Mouse (Mus musculus) adrenal gland, postnatal 10 days (tissue): Measurements from ENCODE around the gene H13. TPM values are rescaled to one million over a fixed set of nuclear protein-coding genes. Genes with fewer than 3 reads are reported as not detected.

Experiments
- DNase-seq: peaks from one replicate; pipeline ENCODE4 v3.0.0; 2021; ENCODE audit warnings: mixed read lengths
- long read RNA-seq, 2 experiments: library from polyadenylated mRNA; stranded (forward); transcript quantifications; one replicate each; pipeline ENCODE4 v2.0.0; 2021
- total RNA-seq, 2 experiments: library from RNA; stranded (reverse); gene quantifications; 2 replicates each; pipeline ENCODE4 v1.2.3; 2021

The H13 gene
- 100 to 1,000 TPM; 105 to 125 TPM for total RNA-seq
- long read RNA-seq, experiment 1, full-length matches to known transcripts = 276 of 361 reads
- long read RNA-seq, experiment 1, partial matches to known transcripts = 58 of 361 reads
- long read RNA-seq, experiment 1, other reads (novel, unspliced or antisense) = 27 of 361 reads
- long read RNA-seq, experiment 2, full-length matches to known transcripts = 154 of 173 reads
- long read RNA-seq, experiment 2, partial matches to known transcripts = 12 of 173 reads
- long read RNA-seq, experiment 2, other reads (novel, unspliced or antisense) = 7 of 173 reads

DNA sequence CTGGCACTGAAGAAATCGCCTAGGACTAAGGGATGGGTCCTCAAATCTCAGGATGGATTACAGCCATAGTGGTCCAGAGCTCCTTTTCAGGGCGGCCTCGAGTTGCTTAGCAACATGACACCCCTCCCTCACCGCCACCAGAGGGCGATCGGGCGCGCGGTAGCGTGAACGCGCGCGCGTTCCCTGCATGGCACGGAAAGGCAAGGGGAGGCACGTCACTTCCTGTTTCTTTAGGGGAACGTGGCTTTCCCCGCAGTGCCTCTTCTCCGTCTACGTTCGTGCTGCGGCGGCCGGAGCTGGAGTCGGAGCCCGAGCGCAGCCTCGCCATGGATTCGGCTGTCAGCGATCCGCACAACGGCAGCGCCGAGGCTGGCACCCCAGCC lies at the start of gene H13:
H13 (plus strand) TSS at position 206 of the 383 bp plus-strand sequence.
- peak; percentile 95 for DNase-seq

DNA sequence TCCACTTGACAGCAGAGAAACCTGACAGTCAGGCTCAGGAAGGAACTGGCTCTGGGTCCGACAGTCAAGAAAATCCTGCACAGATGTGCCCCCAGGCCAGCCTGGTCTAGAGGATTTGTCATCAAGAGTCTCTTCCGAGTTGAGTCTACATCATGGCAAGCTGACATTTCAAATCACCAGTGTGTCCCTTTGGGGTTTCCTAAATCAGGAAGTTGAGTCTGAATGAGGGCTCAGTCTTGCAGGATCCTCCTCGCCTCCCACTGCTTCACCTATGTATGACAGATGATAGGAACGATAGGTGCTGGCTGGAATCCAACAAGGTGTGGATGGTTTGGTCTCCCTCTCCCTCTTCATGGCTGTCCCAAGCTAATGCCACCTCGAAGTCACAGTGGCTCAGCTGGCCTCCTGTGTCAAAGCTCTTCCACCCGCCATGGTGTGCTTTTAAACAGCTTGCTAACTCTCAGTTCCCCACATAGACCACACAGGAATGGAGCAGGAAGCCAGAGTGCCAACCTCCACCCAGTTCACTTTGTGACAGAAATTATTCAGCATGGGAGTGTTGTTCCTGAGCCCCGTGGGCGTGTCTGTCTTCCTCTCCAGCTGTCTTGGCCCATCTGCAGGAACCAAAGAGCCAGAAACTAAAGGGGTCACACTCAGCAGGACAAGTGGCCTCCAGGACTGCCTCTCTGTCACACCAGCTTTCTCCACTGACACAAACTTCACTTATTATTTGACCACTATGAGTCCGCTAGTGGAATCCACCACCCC lies 48.7 kb upstream of the H13 start:
- DNase-seq = no peak

DNA sequence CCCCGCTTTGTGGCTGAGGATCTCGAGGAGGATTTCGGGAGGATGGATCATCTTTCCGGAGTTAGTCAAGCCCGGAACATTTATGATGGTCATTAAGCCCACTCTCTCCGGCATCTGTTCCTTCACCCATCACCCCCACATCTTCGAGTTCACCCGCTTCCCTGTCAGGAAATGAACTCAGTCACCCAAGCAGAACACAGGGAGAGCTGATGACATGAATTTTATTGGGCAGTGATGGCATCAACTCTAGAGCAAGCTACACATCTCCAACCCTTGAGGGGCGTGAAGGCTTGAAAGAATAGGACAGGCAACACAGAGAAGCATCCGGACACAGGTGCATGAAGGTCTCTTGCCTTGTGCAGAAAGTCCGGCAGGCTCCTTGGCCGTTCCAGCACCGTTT lies 47.1 kb upstream of the H13 start:
- DNase-seq = no peak

DNA sequence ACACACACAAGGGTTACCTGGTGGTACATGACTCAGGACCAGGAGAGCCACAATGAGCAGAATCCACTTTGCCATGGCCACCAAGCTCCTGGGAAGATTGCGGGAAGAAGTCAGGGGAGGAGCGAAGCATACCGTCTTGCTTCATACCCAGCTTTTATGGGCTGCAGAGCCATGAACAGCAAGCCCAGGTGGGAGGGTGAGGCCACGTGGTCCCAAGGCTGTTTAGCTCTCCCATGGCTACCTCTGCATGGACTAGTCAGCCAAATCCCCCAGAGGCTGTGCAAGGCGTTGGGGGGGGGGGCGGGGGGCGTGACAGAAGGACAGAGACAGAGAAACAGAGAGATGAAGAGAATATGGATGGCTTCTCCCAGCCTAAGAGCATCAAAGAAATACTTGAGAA lies 46.3 kb upstream of the H13 start, which contains the start of gene Defb25:
Defb25 (minus strand) TSS at position 101 of the 400 bp plus-strand sequence.
- no peak for DNase-seq

DNA sequence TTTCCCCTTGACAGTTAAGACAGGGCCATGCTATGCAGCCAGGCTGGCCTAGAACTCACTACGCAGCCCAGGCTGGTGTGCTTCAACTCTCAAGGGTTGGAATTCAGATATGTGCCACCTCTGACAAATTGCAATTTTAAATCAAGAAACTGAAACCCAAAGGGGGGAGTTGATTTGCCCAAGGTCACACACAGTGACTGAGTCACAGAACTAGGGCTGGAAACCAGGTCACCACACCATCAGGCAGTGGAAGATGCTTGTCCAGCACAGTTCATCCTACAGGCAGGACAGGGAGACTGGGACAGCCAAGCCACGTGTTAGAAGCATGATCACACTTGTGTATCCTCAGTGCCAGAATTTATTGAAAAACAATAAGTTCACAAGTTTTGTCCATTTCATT lies 44.7 kb upstream of the H13 start:
- DNase-seq = peak; percentile 30

DNA sequence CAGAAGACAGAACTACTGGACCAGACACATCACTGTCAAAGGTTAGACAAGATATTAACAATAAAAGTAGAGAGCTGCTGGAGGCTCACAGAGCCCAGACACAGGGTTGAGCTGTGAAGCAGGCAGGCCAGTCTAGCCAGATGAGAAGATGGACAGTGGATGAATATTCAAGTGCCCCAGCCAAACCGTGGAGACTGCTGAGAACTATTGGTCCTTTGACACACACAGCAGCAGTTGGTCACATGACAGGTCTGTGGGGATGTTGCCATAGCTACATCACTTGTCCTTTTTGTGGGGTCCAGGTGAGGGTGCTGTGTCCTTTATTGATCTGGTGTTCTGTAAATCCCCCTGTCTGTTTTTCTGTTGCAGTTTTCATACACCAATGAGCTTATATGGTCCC lies 44.0 kb upstream of the H13 start:
- DNase-seq = no peak

DNA sequence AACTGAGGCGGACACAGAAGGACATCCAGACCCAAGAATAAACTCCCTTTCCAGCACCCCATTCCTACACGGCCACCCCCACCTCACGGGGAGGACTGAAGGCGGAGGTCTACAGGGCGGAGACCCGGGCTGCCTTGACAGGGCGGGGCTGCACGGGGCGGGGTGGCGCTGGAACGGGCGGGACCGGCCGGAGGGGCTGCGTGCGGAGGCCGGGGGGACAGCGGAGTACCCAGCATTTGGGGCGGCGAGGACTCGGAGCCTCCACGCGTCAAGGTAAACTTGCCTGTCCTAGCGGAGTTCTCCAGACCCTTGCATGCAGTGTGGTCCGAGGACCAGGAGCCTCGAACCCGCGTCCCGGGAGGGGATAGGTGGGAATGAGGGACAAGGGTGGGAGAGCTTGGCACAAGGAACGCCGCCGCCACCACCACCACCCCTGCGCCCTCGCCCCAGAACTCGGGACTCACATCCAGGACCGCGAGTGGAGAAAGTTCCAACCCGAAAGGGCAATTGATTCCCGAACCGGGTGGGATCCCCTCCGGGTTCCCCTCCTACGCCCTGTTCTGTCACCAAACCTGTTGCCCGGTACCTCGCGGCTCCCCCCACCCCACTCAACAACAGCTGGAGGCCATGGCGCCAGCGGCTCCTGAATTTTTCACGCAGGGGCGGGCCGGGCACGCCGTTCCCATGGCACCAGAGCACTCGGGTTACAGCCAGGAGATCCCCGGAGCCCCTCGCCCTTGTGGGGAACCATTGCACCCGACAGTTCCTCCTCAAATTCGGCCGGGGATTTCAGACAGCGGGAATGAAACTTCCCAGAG lies 42.3 kb upstream of the H13 start, which contains the start of gene Rem1:
Rem1 (plus strand) TSS at position 178 of the 818 bp plus-strand sequence.
- peak; percentile 48 for DNase-seq

DNA sequence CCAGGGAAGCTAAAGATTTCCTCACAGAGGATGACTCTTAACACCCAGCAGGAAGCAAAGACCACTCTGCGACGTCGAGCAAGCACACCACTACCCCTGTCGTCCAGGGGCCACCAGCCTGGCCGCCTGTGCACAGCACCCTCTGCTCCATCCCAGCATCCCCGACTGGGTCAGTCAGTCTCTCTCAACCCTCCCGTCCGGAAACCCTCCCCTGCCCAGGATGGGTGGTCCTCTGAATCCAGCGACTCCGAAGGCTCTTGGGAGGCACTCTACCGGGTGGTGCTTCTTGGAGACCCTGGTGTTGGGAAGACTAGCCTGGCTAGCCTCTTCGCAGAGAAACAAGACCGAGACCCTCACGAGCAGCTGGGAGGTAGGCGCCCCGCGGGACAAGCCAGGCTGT lies 41.2 kb upstream of the H13 start:
- DNase-seq = no peak

DNA sequence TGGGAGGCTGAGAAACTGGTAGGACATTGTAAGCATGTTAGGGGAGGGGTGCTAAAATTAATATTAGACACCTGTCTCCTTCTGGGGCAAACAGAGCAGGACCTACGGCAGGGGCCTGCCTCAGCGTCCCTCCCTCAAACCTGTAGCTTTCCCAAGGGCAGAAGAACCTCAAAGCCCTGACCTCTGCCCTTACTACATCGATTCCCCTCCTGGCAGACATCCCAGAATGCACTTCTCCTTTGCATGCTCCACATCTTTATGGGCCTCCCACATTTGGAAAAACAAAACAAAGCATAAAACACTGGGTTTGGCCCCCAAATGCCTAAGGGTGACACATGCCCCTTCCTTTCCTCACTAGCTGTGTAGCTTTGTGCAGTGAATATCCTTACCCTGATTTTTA lies 40.0 kb upstream of the H13 start:
- no peak for DNase-seq

DNA sequence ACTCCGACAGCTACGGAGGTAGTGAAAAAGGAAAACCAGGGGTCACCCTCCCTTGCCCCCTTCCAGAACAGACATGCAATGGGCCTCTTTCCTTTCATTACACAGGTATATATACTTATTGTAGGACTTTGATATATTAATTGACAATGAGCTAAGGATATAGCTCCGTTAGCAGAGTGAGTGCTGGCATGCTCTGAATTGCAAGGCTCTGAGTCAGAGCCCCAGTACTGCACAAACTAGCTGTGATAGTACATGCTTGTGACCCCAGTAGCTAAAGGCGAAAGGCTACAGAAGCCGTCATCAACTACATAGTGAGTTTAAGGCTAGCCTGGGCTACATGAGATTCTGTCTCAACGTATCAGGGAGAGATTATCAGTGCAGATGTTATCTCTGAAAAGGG lies 39.4 kb upstream of the H13 start:
- no peak for DNase-seq

DNA sequence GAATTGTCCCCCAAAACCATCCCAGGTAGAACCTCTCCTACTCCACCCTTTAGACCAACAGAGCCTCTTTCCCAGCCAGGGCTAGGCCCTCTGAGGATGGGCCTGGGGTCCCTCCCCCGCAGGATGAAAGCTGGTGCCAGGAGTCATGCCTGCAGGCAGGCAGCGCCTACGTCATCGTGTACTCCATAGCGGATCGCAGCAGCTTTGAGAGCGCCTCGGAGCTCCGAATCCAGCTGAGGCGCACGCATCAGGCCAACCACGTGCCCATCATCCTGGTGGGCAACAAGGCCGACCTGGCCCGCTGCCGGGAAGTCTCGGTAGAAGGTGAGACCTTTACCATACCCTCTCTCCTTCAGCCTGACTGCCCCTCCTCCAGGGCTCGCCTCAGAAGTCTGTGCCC lies 35.9 kb upstream of the H13 start:
- peak; percentile 17 for DNase-seq

DNA sequence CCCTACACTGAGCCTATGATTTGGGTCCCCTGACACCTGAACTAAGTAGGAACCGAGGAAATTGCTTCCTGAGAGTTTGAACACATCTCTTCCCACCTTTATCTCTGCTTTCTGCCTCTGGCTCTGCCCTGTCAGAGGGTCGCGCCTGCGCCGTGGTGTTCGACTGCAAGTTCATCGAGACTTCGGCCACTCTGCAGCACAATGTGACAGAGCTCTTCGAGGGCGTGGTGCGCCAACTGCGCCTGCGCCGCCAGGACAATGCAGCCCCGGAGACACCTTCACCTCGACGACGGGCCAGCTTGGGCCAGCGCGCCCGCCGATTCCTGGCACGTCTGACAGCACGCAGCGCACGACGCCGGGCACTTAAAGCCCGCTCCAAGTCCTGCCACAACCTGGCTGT lies 35.0 kb upstream of the H13 start:
- DNase-seq = no peak

DNA sequence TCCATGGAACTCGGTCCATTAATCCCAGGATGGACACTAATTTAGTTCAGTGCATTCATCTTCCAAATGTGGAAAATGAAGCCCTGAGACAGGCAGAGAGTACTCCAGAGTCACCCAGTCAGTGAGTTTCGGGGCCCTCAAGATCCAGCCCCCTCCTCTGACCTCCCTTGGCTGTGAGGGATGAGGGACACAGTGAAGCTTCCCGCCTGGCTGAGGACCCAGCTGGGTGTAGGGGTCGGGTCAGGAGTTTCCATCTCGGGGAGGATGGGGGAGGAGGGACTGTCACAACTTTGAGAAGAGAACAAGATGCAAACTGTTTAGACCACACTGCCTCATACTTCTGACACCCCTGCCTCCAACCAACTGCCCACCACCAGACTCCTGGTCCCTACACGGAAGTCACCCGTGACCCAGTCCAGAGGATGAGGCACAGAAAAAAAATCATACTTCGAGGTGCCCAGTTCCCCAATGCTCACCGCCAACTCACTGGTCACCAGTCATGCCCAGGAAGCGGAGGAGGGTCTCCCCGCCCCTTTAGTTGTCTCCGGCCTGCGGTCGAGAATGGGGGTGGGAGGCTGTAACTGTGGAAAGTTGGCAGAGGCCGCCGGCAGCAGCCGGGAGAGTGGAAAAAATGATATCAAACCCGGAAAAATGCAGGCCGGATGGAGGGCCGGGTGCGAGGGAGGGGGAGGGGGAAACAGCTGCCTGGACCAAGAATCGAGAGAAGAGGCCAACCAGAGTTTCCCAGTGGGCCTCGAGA lies 32.8 kb upstream of the H13 start:
- DNase-seq = peak; percentile 57

DNA sequence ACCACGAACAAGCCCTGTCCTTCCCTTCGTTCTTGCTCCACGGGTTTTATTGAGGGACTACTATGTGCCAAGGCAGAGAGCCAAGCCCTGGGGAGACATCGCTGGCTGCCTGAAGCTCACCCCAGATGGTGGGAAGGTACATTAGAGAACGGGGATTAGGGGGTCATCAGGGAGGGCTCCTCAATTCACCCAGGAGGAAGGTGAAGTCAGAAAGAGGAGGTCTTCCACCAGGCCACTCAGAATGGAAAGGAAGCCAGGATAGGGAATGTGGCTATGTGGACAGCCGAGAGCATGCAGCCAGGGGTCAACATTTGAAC lies 32.3 kb upstream of the H13 start:
- DNase-seq = no peak

DNA sequence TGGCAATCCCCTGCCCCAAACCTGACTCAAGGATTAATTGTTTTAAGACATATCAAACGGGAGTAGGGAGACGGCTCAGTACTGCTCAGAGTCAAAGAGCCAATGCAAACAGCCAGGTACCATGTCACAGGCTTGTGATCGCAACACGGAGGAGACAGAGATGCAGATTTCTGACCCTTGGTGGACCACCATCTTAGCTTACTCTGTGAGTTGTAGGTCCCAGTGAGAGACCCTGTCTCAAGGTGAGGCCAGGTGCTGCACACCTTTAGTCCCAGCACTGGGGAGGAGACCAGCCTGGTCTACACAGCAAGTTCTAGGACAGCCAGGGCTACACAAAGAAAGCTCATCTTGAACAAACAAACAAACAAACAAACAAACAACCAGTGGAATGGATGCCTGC lies 31.9 kb upstream of the H13 start:
- DNase-seq = no peak

DNA sequence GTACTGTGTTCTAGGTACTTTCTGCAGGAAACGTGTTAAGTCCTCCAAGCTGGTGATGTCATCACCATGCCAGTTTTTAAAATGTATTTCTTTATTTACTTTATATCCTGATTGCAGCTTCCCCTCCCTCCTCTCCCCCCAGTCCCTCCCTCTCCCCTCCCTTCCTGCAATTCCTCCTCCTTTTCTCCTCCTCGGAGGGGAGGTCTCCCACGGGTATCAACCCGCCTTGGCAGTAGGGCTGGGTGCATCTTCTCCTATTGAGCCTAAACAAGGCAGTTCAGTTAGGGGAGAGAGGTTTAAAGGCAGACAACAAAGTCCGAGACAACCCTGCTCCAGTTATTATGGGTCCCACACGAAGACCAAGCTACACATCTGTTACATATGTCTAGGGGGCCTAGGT lies 30.4 kb upstream of the H13 start:
- DNase-seq = no peak

DNA sequence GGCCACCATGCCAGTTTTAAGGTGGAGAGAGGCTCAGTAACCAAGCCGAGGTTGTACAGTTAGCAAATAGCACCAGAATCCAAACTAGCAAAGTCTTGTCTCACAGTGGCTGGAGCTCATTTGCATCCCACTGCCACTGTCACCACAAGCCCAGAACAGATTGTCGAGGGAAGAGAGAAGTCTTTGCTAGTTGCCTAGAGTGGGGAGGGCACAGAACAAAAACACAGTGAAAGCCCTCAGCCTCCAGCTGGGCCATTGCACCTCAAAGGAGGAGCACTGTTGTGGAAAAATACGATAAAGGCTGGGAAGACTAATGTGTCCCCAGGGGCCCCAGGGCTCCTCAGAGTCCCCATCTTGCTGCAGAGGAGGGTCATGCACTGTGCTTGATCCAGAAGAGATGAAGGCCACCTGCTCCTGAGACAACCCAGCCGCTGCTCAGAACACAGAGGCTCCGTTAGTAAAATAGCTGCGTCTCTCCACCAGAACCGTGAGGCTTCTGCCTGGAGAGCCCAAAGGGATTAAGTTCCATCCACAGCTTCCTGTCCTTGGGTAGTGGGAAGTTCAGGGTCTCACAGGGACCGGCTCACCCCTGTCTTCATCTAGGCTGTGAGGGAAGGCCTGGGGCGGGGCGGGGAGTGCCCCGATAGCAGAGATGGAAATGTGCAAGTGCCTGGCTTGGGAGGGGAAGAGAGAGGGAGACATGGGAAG lies 29.7 kb upstream of the H13 start:
- peak; percentile 17 for DNase-seq

DNA sequence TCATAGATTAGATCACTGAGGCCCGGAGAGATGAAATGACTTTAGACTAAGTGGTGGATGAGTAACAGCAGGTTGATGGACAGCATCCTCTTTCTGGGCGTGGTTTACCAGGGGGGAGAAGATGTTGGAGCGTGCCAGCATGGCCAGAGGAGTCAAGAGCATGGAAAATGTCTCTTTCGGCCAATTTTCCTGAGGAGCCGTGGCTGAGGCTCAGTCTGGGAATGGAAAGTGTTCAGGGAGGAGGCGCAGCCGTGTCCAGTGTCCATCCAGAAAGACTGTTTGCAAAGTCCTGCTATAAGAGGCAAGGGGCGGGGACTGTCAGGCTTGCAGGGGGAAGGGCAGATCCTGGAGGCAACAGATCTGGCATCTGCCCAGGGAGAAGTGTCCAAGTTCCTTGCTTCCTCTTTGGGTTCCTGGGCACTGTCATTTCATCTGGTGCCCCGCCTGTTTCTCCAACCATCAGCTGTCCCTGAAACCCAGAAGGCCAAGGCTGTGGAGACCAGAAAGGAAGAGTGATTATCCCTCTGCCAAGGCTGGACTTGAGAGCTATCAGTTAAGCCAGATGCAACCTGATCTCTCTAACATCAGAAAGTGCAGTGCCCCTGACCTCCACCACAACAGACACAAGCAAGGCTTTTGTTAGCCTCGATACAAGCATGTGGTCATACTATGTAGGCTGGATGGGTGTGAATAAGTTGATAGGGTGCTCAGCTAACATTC lies 16.2 kb upstream of the H13 start:
- peak; percentile 81 for DNase-seq

DNA sequence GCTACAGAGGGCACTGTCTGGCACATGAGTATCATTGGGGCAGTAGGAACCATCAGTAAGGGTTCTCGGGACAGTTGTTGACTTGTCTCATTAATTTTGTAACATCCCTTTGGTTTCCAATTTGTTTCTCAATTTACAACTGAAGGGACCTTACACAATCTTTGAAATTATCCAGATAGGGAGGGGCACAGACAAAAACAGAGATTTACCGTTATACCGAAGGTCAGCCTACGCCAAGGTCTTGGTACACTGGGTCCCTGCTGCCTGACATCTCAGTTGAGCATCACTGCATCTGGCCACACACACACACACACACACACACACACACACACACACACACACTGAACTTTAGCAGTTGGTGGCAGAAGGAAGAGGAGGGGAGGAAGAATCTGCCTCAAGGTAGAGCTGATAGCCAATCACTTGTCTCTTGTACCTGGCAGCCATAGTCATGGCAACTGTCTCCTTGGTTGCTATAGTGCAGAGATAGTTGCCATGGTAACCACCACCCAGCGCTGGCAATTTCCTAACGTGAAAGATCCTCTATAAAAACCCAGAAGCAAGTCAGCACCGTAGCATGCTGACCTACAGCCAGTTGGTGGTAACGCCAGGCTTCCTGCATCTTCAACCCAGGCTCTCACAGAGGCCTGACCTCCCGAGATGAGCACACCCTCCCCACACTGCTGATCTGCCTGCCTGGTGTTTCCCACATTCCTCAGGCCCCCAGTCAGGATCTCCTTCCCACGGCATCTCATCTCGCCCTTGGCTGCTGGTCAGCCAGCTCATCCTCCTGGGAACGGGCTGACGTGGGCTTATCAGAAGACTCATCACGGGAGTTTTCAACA lies 15.2 kb upstream of the H13 start:
- peak; percentile 58 for DNase-seq

DNA sequence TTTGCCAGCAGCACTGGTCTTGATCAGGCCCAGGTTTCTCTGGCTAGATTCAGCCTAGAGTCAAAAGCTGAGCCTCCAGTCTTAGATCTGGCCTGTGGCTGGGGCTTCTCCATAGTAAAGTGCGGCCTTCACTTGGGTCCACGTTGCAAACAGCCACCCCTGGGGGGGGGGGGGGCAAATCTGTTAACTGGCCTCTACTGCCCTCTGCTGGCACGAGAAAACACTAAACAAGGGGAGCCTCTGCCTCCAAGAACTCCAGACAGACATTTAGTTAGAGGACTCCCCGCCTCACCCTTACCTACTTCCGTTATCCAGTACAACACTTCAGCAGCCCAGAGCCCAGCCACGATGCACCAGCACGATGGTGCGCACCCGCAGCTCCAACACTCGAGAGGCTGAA lies 11.9 kb upstream of the H13 start:
- DNase-seq = peak; percentile 53
